ENCODE assay signal across 12 mouse cellular contexts in genomic region chr12:104412507-104412906, GRCm38 (mm10). TPM values are rescaled to one million over a fixed set of nuclear protein-coding genes. Genes with fewer than 3 reads are reported as not detected.
"Had no signal": no experiment of that assay in that cellular context is flagged by ENCODE, and none has a peak within 500 bp of the region (broad histone marks: within the 10 kb centered on the region; RNA-seq: fewer than 3 reads in every experiment).

No protein-coding gene starts in this region.

- DNase-seq: lung, adult 2 months; lung, postnatal 14 days; lung, postnatal 36 days; right cerebral cortex, postnatal 14 days; thymus, adult 18-20 months; thymus, postnatal 14 days; thymus, postnatal 36 days had no signal

- ATAC-seq: lung, postnatal 0 days; midbrain, embryonic 13.5 days; midbrain, embryonic 15.5 days had no signal

RNA-seq across cellular contexts. Expression of gene Serpina3n, which starts 6.0 kb away (rescaled TPM):
- total RNA-seq: monocyte, adult 5-6 weeks; neutrophil, adult 5-6 weeks had no signal
